Comparison of ENCODE assay signal across 7 mouse cellular contexts in the genomic region with DNA sequence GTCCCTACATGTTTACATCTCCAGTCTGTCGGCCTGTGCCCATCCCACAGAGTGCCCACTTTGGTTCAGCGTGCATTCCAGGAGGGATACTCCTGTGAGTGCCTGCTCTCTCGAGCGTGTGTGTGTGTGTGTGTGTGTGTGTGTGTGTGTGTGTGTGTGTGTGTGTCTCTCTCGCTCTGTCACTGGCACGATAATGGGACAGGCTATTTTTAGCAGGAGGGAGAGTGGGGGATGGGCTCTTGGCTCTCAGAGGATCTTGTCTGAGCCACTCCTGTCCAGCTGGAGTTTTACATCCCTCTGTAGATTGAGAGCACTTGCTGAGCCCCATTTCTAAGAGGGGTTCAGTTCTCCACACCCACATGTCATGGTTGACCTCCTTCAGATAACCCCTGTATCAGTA. TPM values are rescaled to one million over a fixed set of nuclear protein-coding genes. Genes with fewer than 3 reads are reported as not detected.
A peak's percentile ranks its signal among the peaks of the same experiment; 100 is the strongest.
DNase-seq lines count a peak whose midpoint lies in the region; ATAC-seq and TF ChIP-seq lines count a peak whose summit lies in the region.

No protein-coding gene starts in this region.

- peaks cover 25% of the 10 kb centered on the region for H3K4me1 ChIP-seq in liver, embryonic 12.5 days
- H3K4me1 ChIP-seq in embryonic facial prominence, embryonic 10.5 days = peaks cover 48% of the 10 kb centered on the region
- peaks cover 49% of the 10 kb centered on the region for H3K4me1 ChIP-seq in heart, embryonic 10.5 days
- peaks cover 9% of the 10 kb centered on the region for H3K4me1 ChIP-seq in thymus, adult 2 months (replicated peaks; ENCODE audit: control insufficient read depth, insufficient read depth, low read length)

- DNase-seq in liver = peak; percentile 41
- DNase-seq in embryonic facial prominence, embryonic 10.5 days (ENCODE audit: low spot score) = no peak
- peak; percentile 93 for DNase-seq in heart, embryonic 10.5 days (ENCODE audit: low spot score)
- DNase-seq in kidney, postnatal 14 days = peak; percentile 69
- no peak for DNase-seq in thymus, adult 2 months

- H3K4me3 ChIP-seq in liver, embryonic 12.5 days = no peak overlapping the region
- H3K4me3 ChIP-seq in embryonic facial prominence, embryonic 10.5 days = peak overlapping the region; percentile 11; the same call in 1 of the 2 replicates
- peak overlapping the region; percentile 47 for H3K4me3 ChIP-seq in heart, embryonic 10.5 days
- H3K4me3 ChIP-seq in thymus, adult 2 months (ENCODE audit: control insufficient read depth, insufficient read depth, low read length) = no peak overlapping the region

- no peak overlapping the region for H3K9ac ChIP-seq in liver, embryonic 12.5 days

- no peak for TF ChIP-seq CTCF in thymus, adult 2 months (IDR thresholded peaks at IDR 0.05; ENCODE audit: borderline replicate concordance, control insufficient read depth, extremely low read depth, insufficient read depth, low read length, poor library complexity)

- H3K27me3 ChIP-seq in liver, embryonic 12.5 days (replicated peaks) = peaks cover 59% of the 10 kb centered on the region
- H3K27me3 ChIP-seq in embryonic facial prominence, embryonic 10.5 days (replicated peaks; ENCODE audit: low read depth, poor library complexity, severe bottlenecking) = no peaks in the 10 kb centered on the region
- no peaks in the 10 kb centered on the region for H3K27me3 ChIP-seq in heart, embryonic 10.5 days (ENCODE audit: insufficient read depth, poor library complexity, severe bottlenecking)
- no peaks in the 10 kb centered on the region for H3K27me3 ChIP-seq in thymus, adult 2 months (ENCODE audit: control insufficient read depth, insufficient read depth, low read length)

- WGBS in liver, embryonic 12.5 days (ENCODE audit: insufficient replicate concordance) = 24% methylated on average over 6 of the region's 6 CpGs
- WGBS in embryonic facial prominence, embryonic 10.5 days = 28% methylated on average over 6 of the region's 6 CpGs
- 9% methylated on average over 6 of the region's 6 CpGs for WGBS in heart, embryonic 10.5 days
- WGBS in thymus, adult 2 months = 83% methylated on average over 6 of the region's 6 CpGs

- no peak for TF ChIP-seq POLR2A in thymus, adult 2 months (IDR thresholded peaks at IDR 0.05; ENCODE audit: control insufficient read depth, extremely low read depth, insufficient read depth, low read length, poor library complexity)

- H3K36me3 ChIP-seq in liver, embryonic 12.5 days = peaks cover 56% of the 10 kb centered on the region
- H3K36me3 ChIP-seq in embryonic facial prominence, embryonic 10.5 days (replicated peaks) = peaks cover 99% of the 10 kb centered on the region
- H3K36me3 ChIP-seq in heart, embryonic 10.5 days = peaks cover 93% of the 10 kb centered on the region
- H3K36me3 ChIP-seq in thymus, adult 2 months (ENCODE audit: control insufficient read depth, insufficient read depth, low read length) = peaks cover 23% of the 10 kb centered on the region

- ATAC-seq in liver, embryonic 12.5 days = no peak
- ATAC-seq in megakaryocyte-erythroid progenitor cell, adult 5-6 weeks (replicated peaks; ENCODE audit: low FRiP score, low TSS enrichment, poor library complexity, severe bottlenecking) = no peak

- H3K27ac ChIP-seq in liver, embryonic 12.5 days = no peak overlapping the region
- H3K27ac ChIP-seq in embryonic facial prominence, embryonic 10.5 days (replicated peaks) = peak overlapping the region; percentile 66; the same call in 1 of the 2 replicates
- H3K27ac ChIP-seq in heart, embryonic 10.5 days = peak overlapping the region; percentile 91
- no peak overlapping the region for H3K27ac ChIP-seq in thymus, adult 2 months (ENCODE audit: control insufficient read depth, insufficient read depth, low read length)

- no peak overlapping the region for H3K4me2 ChIP-seq in liver, embryonic 12.5 days

- H3K9me3 ChIP-seq in liver, embryonic 12.5 days (replicated peaks) = no peaks in the 10 kb centered on the region
- no peaks in the 10 kb centered on the region for H3K9me3 ChIP-seq in embryonic facial prominence, embryonic 10.5 days
- no peaks in the 10 kb centered on the region for H3K9me3 ChIP-seq in heart, embryonic 10.5 days

RNA-seq across cellular contexts. Expression of gene Mllt6, which starts 6.6 kb away (rescaled TPM):
- polyA plus RNA-seq in liver, embryonic 12.5 days (2016; fragmentation: Nextera tagmentation; extraction: Ambion mirVana) = 0.32 and 0.33 TPM in 2 replicates
- 2.1 and 2.2 TPM in 2 replicates for polyA plus RNA-seq in embryonic facial prominence, embryonic 10.5 days (2016; fragmentation: Nextera tagmentation; extraction: Ambion mirVana)
- 1.7 and 2.2 TPM in 2 replicates for polyA plus RNA-seq in heart, embryonic 10.5 days (2016; fragmentation: Nextera tagmentation; extraction: Ambion mirVana)
- total RNA-seq in megakaryocyte-erythroid progenitor cell, adult 5-6 weeks (2014; fragmentation: Nextera tagmentation) = 5.4 and 6.1 TPM in 2 replicates
- 4.8 and 5.4 TPM in 2 replicates for total RNA-seq in megakaryocyte-erythroid progenitor cell, adult 5-6 weeks (2017)
- 89.5 and 99.1 TPM in 2 replicates for polyA plus RNA-seq in thymus, adult 2 months (2012; rRNA removed)

RNA-seq across cellular contexts. Expression of gene Cisd3, which starts 15.8 kb away (rescaled TPM):
- polyA plus RNA-seq in liver, embryonic 12.5 days (2016; fragmentation: Nextera tagmentation; extraction: Ambion mirVana) = 12.6 and 14.7 TPM in 2 replicates
- polyA plus RNA-seq in embryonic facial prominence, embryonic 10.5 days (2016; fragmentation: Nextera tagmentation; extraction: Ambion mirVana) = 18.2 and 20.0 TPM in 2 replicates
- 49.8 and 52.8 TPM in 2 replicates for polyA plus RNA-seq in heart, embryonic 10.5 days (2016; fragmentation: Nextera tagmentation; extraction: Ambion mirVana)
- 10.1 TPM in 1 of 2 replicates, not detected in the other for total RNA-seq in megakaryocyte-erythroid progenitor cell, adult 5-6 weeks (2014; fragmentation: Nextera tagmentation)
- total RNA-seq in megakaryocyte-erythroid progenitor cell, adult 5-6 weeks (2017) = 15.9 TPM in 1 of 2 replicates, not detected in the other
- polyA plus RNA-seq in thymus, adult 2 months (2012; rRNA removed) = 24.9 and 25.3 TPM in 2 replicates

RNA-seq across cellular contexts. Expression of gene Pcgf2, which starts 30.5 kb away (rescaled TPM):
- 5.0 and 5.1 TPM in 2 replicates for polyA plus RNA-seq in liver, embryonic 12.5 days (2016; fragmentation: Nextera tagmentation; extraction: Ambion mirVana)
- polyA plus RNA-seq in embryonic facial prominence, embryonic 10.5 days (2016; fragmentation: Nextera tagmentation; extraction: Ambion mirVana) = 23.2 and 24.1 TPM in 2 replicates
- 9.7 and 13.5 TPM in 2 replicates for polyA plus RNA-seq in heart, embryonic 10.5 days (2016; fragmentation: Nextera tagmentation; extraction: Ambion mirVana)
- 6.8 and 19.0 TPM in 2 replicates for total RNA-seq in megakaryocyte-erythroid progenitor cell, adult 5-6 weeks (2014; fragmentation: Nextera tagmentation)
- 0.23 and 0.28 TPM in 2 replicates for total RNA-seq in megakaryocyte-erythroid progenitor cell, adult 5-6 weeks (2017)
- 22.6 and 28.2 TPM in 2 replicates for polyA plus RNA-seq in thymus, adult 2 months (2012; rRNA removed)

RNA-seq across cellular contexts. Expression of gene Psmb3, which starts 33.4 kb away (rescaled TPM):
- 364 and 370 TPM in 2 replicates for polyA plus RNA-seq in liver, embryonic 12.5 days (2016; fragmentation: Nextera tagmentation; extraction: Ambion mirVana)
- 634 and 654 TPM in 2 replicates for polyA plus RNA-seq in embryonic facial prominence, embryonic 10.5 days (2016; fragmentation: Nextera tagmentation; extraction: Ambion mirVana)
- 517 and 557 TPM in 2 replicates for polyA plus RNA-seq in heart, embryonic 10.5 days (2016; fragmentation: Nextera tagmentation; extraction: Ambion mirVana)
- 226 and 360 TPM in 2 replicates for total RNA-seq in megakaryocyte-erythroid progenitor cell, adult 5-6 weeks (2014; fragmentation: Nextera tagmentation)
- total RNA-seq in megakaryocyte-erythroid progenitor cell, adult 5-6 weeks (2017) = 171 and 175 TPM in 2 replicates
- polyA plus RNA-seq in thymus, adult 2 months (2012; rRNA removed) = 421 and 477 TPM in 2 replicates

RNA-seq across cellular contexts. Expression of gene Epop, which starts 40.3 kb away (rescaled TPM):
- 3.6 and 4.1 TPM in 2 replicates for polyA plus RNA-seq in liver, embryonic 12.5 days (2016; fragmentation: Nextera tagmentation; extraction: Ambion mirVana)
- 13.0 and 14.4 TPM in 2 replicates for polyA plus RNA-seq in embryonic facial prominence, embryonic 10.5 days (2016; fragmentation: Nextera tagmentation; extraction: Ambion mirVana)
- 1.9 and 8.5 TPM in 2 replicates for polyA plus RNA-seq in heart, embryonic 10.5 days (2016; fragmentation: Nextera tagmentation; extraction: Ambion mirVana)
- 2.6 and 2.9 TPM in 2 replicates for total RNA-seq in megakaryocyte-erythroid progenitor cell, adult 5-6 weeks (2014; fragmentation: Nextera tagmentation)
- total RNA-seq in megakaryocyte-erythroid progenitor cell, adult 5-6 weeks (2017) = 0.61 and 2.6 TPM in 2 replicates
- polyA plus RNA-seq in thymus, adult 2 months (2012; rRNA removed) = 5.6 and 8.4 TPM in 2 replicates

Comparison
In these comparisons a context has a peak if more than half of its experiments do, and no peak if none do; other contexts are left out.
1. DNase-seq: peak in liver (single experiment), heart, embryonic 10.5 days (single experiment) and kidney, postnatal 14 days (single experiment); none in embryonic facial prominence, embryonic 10.5 days (single experiment) and thymus, adult 2 months (single experiment).
2. H3K27ac ChIP-seq: peak in embryonic facial prominence, embryonic 10.5 days (single experiment) and heart, embryonic 10.5 days (single experiment); none in liver, embryonic 12.5 days (single experiment) and thymus, adult 2 months (single experiment).
3. H3K4me3 ChIP-seq: peak in embryonic facial prominence, embryonic 10.5 days (single experiment) and heart, embryonic 10.5 days (single experiment); none in liver, embryonic 12.5 days (single experiment) and thymus, adult 2 months (single experiment).
4. RNA of gene Mllt6, which starts 6.6 kb away (polyA plus RNA-seq): 89.5 to 99.1 TPM in thymus, adult 2 months; 1.7 to 2.2 TPM in heart, embryonic 10.5 days, 2.1 to 2.2 TPM in embryonic facial prominence, embryonic 10.5 days and 0.32 to 0.33 TPM in liver, embryonic 12.5 days; every median in the first group is over 10 times any median in the second.